Mouse (Mus musculus) megakaryocyte, embryonic 14.5 days (primary cell): ENCODE data around the gene Iqca.

Experiments
- FLI1 ChIP-seq: IDR thresholded peaks from 2 replicates; pipeline ENCODE4 v1.6.1; 2012; ENCODE audit warnings: low read length, inconsistent platforms, mixed read lengths
- GATA1 ChIP-seq: IDR thresholded peaks from 3 replicates; pipeline ENCODE4 v1.6.1; 2012; ENCODE audit warnings: mixed read lengths, low read length, inconsistent platforms, borderline replicate concordance

DNA sequence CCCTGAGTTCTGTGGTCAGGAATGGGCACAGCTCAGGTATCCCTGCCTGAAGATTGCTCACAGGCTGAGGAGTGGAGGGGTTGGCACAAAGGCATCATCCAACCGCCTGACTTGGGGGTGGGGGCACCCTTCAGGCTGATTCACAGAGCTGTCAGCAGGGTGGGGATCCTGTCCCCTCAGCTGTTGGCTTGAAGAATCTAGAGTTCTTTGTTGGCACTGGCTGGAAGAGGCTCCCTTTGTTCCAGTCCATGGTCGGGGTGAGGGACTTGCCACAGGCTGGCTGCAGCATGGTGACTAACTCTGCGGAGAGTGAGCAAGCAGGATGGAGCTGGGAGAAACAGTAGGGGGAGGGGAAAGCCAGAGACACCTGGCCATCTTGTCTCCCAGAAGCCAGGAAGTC, 11.1 kb upstream of the Iqca start:
- TF ChIP-seq GATA1 = no peak
- TF ChIP-seq FLI1 = no peak
